Mouse (Mus musculus) CH12.LX (cell line): ENCODE measurements around the gene Hoxb1. TPM values are rescaled to one million over a fixed set of nuclear protein-coding genes. Genes with fewer than 3 reads are reported as not detected.

Source experiments
- DNase-seq: peaks from one replicate; pipeline ENCODE4 v3.0.0-alpha.2; 2013; ENCODE audit errors: extremely low read depth
- H3K27ac ChIP-seq: 2 replicates; pipeline ENCODE4 v1.5.1; 2012; ENCODE audit warnings: low read depth, mild to moderate bottlenecking, control low read depth, moderate library complexity; ENCODE audit not compliant: insufficient read depth
- H3K27me3 ChIP-seq: replicated peaks from 2 replicates; pipeline ENCODE3; 2012; ENCODE audit warnings: inconsistent platforms
- H3K36me3 ChIP-seq, 2 experiments: replicated peaks in 1 of 2; 2 replicates each; pipeline versions ENCODE3 to v1.6.1; 2012; ENCODE audit warnings: inconsistent platforms in 1 of 2, low read length in 1 of 2, mild to moderate bottlenecking in 1 of 2, mixed read lengths in 1 of 2, moderate library complexity in 1 of 2; ENCODE audit not compliant: control insufficient read depth in 1 of 2, insufficient read depth in 1 of 2
- H3K4me1 ChIP-seq, 2 experiments: 2 replicates each; pipeline ENCODE4 v1.6.1; 2012; ENCODE audit warnings: inconsistent platforms in 1 of 2, moderate library complexity in 1 of 2; ENCODE audit not compliant: insufficient read depth in 2 of 2, control insufficient read depth in 1 of 2
- H3K4me2 ChIP-seq: 2 replicates; pipeline ENCODE4 v1.6.1; 2012; ENCODE audit warnings: low read depth, mild to moderate bottlenecking, control low read depth; ENCODE audit not compliant: poor library complexity, insufficient read depth, severe bottlenecking
- H3K4me3 ChIP-seq, 3 experiments: fragments of 150-350 bp in 1 of 3; sonication (generic) in 1 of 3; replicated peaks in 1 of 3; 2 replicates each; pipeline versions ENCODE3 to v1.5.1; 2011 to 2012; ENCODE audit warnings: low read depth in 2 of 3, low read length in 2 of 3, mild to moderate bottlenecking in 2 of 3, moderate library complexity in 2 of 3, control low read depth in 1 of 3, improper control_type of control experiment in 1 of 3, inconsistent platforms in 1 of 3, mixed read lengths in 1 of 3; ENCODE audit not compliant: poor library complexity in 1 of 3
- H3K79me2 ChIP-seq: replicated peaks from 2 replicates; pipeline ENCODE4 v1.6.1; 2012; ENCODE audit warnings: mild to moderate bottlenecking, moderate library complexity; ENCODE audit not compliant: control insufficient read depth, poor library complexity, insufficient read depth, severe bottlenecking; ENCODE audit errors: extremely low read depth
- H3K9ac ChIP-seq: 2 replicates; pipeline ENCODE4 v1.6.1; 2012; ENCODE audit warnings: low read depth, mild to moderate bottlenecking, control low read depth, moderate library complexity; ENCODE audit not compliant: insufficient read depth
- H3K9me3 ChIP-seq: replicated peaks from 2 replicates; pipeline ENCODE3; 2012; ENCODE audit warnings: low read length, inconsistent platforms, mixed read lengths
- CHD1 ChIP-seq: IDR thresholded peaks from 2 replicates; pipeline ENCODE4 v1.6.1; 2012; ENCODE audit warnings: low read depth, low read length, improper control_type of control experiment, inconsistent platforms
- CTCF ChIP-seq, 2 experiments: IDR thresholded peaks in 1 of 2; conservative IDR thresholded peaks in 1 of 2; 2 replicates each; pipeline ENCODE4 v1.5.1; 2011 to 2012; ENCODE audit warnings: low read depth in 2 of 2, low read length in 2 of 2, improper control_type of control experiment in 1 of 2, inconsistent platforms in 1 of 2, mild to moderate bottlenecking in 1 of 2, moderate library complexity in 1 of 2
- E2F4 ChIP-seq: IDR thresholded peaks from 2 replicates; pipeline ENCODE4 v1.6.1; 2011; ENCODE audit warnings: low read depth, low read length, improper control_type of control experiment; ENCODE audit not compliant: insufficient replicate concordance
- ELF1 ChIP-seq: IDR thresholded peaks from 2 replicates; pipeline ENCODE4 v1.6.1; 2014; ENCODE audit warnings: low read depth, mild to moderate bottlenecking, inconsistent platforms, low read length, improper control_type of control experiment
- ETS1 ChIP-seq: conservative IDR thresholded peaks from 2 replicates; pipeline ENCODE4 v1.6.1; 2012; ENCODE audit warnings: low read depth, mild to moderate bottlenecking, inconsistent platforms, low read length, improper control_type of control experiment, moderate library complexity
- IRF4 ChIP-seq: IDR thresholded peaks from 2 replicates; pipeline ENCODE4 v1.6.1; 2014; ENCODE audit warnings: low read depth, mild to moderate bottlenecking, inconsistent platforms, low read length, improper control_type of control experiment
- JUND ChIP-seq: conservative IDR thresholded peaks from 2 replicates; pipeline ENCODE4 v1.6.1; 2011; ENCODE audit warnings: low read depth, low read length, improper control_type of control experiment
- MAFK ChIP-seq: IDR thresholded peaks from 2 replicates; pipeline ENCODE4 v1.6.1; 2011; ENCODE audit warnings: low read length, improper control_type of control experiment; ENCODE audit not compliant: insufficient replicate concordance
- MAX ChIP-seq: IDR thresholded peaks from 2 replicates; pipeline ENCODE4 v1.6.1; 2011; ENCODE audit warnings: low read length, improper control_type of control experiment
- MEF2A ChIP-seq: IDR thresholded peaks from 2 replicates; pipeline ENCODE4 v1.6.1; 2014; ENCODE audit warnings: low read depth, mild to moderate bottlenecking, inconsistent platforms, low read length, improper control_type of control experiment, borderline replicate concordance
- MYC ChIP-seq: IDR thresholded peaks from 2 replicates; pipeline ENCODE4 v1.6.1; 2011; ENCODE audit warnings: low read depth, mild to moderate bottlenecking, improper control_type of control experiment, low read length
- POLR2A ChIP-seq: IDR thresholded peaks from 2 replicates; pipeline ENCODE4 v1.6.1; 2011; ENCODE audit warnings: low read depth, mild to moderate bottlenecking, improper control_type of control experiment, low read length
- RCOR1 ChIP-seq: conservative IDR thresholded peaks from 2 replicates; pipeline ENCODE4 v1.6.1; 2012; ENCODE audit warnings: low read depth, mild to moderate bottlenecking, inconsistent platforms, low read length, improper control_type of control experiment
- SIN3A ChIP-seq: IDR thresholded peaks from 2 replicates; pipeline ENCODE4 v1.6.1; 2012; ENCODE audit warnings: low read length, improper control_type of control experiment, inconsistent platforms
- SMC3 ChIP-seq: IDR thresholded peaks from 2 replicates; pipeline ENCODE4 v1.6.1; 2011; ENCODE audit warnings: low read depth, low read length, improper control_type of control experiment
- TBP ChIP-seq: conservative IDR thresholded peaks from 2 replicates; pipeline ENCODE4 v1.6.1; 2011; ENCODE audit warnings: low read depth, low read length, improper control_type of control experiment
- TCF12 ChIP-seq: IDR thresholded peaks from 2 replicates; pipeline ENCODE4 v1.6.1; 2014; ENCODE audit warnings: low read depth, mild to moderate bottlenecking, inconsistent platforms, low read length, improper control_type of control experiment
- USF1 ChIP-seq: IDR thresholded peaks from 2 replicates; pipeline ENCODE4 v1.6.1; 2014; ENCODE audit warnings: low read depth, mild to moderate bottlenecking, inconsistent platforms, low read length, improper control_type of control experiment
- USF2 ChIP-seq: conservative IDR thresholded peaks from 2 replicates; pipeline ENCODE4 v1.6.1; 2011; ENCODE audit warnings: low read depth, low read length, improper control_type of control experiment
- ZC3H11A ChIP-seq: IDR thresholded peaks from 2 replicates; pipeline ENCODE4 v1.6.1; 2012; ENCODE audit warnings: low read depth, mild to moderate bottlenecking, inconsistent platforms, low read length, improper control_type of control experiment
- ZKSCAN1 ChIP-seq: IDR thresholded peaks from 2 replicates; pipeline ENCODE4 v1.6.1; 2012; ENCODE audit warnings: low read depth, inconsistent platforms, low read length, improper control_type of control experiment, borderline replicate concordance
- ZMIZ1 ChIP-seq: IDR thresholded peaks from 2 replicates; pipeline ENCODE4 v1.6.1; 2012; ENCODE audit warnings: low read depth, mild to moderate bottlenecking, inconsistent platforms, low read length, improper control_type of control experiment
- dilution Hi-C: fragments of 300-500 bp; cut with MboI; formaldehyde crosslinking; loops from 2 replicates; pipeline ENCODE4 v1.14.3; 2020; ENCODE audit warnings: low sequenced_read_pairs; ENCODE audit not compliant: extremely low pct_unique_long_range_greater_than_20kb, extremely low pct_ligation_motif_present
- in situ Hi-C: fragments of 300-500 bp; cut with MboI; formaldehyde crosslinking; loops from 3 replicates; pipeline ENCODE4 v1.14.3; 2019; ENCODE audit warnings: low sequenced_read_pairs, low pct_ligation_motif_present, low pct_unique_long_range_greater_than_20kb, mixed read lengths
- polyA plus RNA-seq: library from polyadenylated mRNA; unstranded; fragments of >175 nt; gene quantifications from 2 replicates; pipeline ENCODE4 v1.2.1, GENCODE M21; 2012; ENCODE audit warnings: low read depth; ENCODE audit not compliant: insufficient read length
- total RNA-seq, 2 experiments: library from RNA; depleted of rRNA; stranded (reverse); fragments of 300-350 nt in 1 of 2; fragments of >200 nt in 1 of 2; gene quantifications; 2 replicates each; pipeline ENCODE4 v1.2.3; 2012 to 2014

Hoxb1 gene
- total and polyA plus RNA-seq, 3 experiments = not detected

DNA sequence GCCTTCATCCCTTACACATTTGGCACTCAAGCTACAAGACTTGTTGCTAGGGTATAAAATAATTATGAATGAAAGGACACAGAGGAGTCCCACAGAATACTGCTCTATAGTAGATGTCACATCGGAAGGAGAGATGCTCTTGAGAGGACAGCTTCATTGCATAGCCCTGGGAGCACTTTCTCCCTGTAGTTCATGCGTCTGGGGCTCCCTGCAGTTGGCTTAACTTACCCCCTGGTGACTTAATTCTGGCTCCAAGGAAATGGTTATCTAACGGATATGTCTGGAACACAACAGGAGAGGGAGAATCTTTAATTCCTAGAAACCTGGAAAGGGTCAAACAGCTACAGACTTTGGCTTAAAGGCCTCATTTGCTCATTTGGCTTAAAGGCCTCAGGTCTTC is 6.2 kb downstream of the Hoxb1 start:
- in situ Hi-C loops (loop anchor here (5.0 kb wide), 1 partner anchor 34 kb away; no protein-coding TSS in a partner anchor), dilution Hi-C loops (no loop called here)
- peaks cover 90% of the 10 kb centered on the region for H3K27me3 ChIP-seq

DNA sequence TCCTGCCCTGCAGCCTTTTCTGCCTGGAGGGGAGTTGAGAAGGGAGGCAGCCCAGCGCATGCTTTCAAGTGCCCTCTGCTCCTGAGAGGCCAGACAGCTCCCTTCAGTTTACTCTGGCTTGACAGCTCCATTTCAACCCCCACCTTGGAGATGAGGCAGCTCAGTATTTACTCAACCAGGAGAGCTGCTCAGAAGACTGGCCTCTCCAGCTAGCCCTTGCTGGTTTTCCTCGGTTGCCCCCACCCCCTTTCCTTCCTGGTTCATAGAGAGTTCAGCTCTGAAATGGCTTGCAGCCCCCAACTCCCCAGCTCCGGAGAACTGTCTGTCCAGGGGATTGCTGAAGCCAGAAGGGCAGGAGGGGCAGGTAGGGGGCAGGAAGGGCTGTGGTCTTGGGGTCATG is 7.0 kb downstream of the Hoxb1 start:
- Histone ChIP-seq H3K27ac (no peak overlapping the region), H3K36me3 (no peaks in the 10 kb centered on the region), H3K4me1 (no peaks in the 10 kb centered on the region), H3K27me3 (peaks cover 87% of the 10 kb centered on the region), H3K9ac (no peak overlapping the region), H3K4me2 (no peak overlapping the region), H3K9me3 (no peaks in the 10 kb centered on the region), H3K4me3 (no peak overlapping the region), H3K79me2 (no peaks in the 10 kb centered on the region)
- dilution Hi-C loops (no loop called here), in situ Hi-C loops (loop anchor here (5.0 kb wide), 1 partner anchor 35 kb away; no protein-coding TSS in a partner anchor)
- DNase-seq = no peak
- no peak for TF ChIP-seq USF1
- TF ChIP-seq POLR2A = no peak
- no peak for TF ChIP-seq USF2
- no peak for TF ChIP-seq SMC3
- no peak for TF ChIP-seq MEF2A
- no peak for TF ChIP-seq ZKSCAN1
- no peak for TF ChIP-seq RCOR1
- TF ChIP-seq MAFK = no peak
- TF ChIP-seq TBP = no peak
- no peak for TF ChIP-seq ETS1

More for the DNA sequence above, 6.2 kb downstream of the Hoxb1 start:
- Histone ChIP-seq H3K4me1 (no peaks in the 10 kb centered on the region), H3K9me3 (no peaks in the 10 kb centered on the region), H3K4me2 (no peak overlapping the region), H3K36me3 (no peaks in the 10 kb centered on the region), H3K79me2 (no peaks in the 10 kb centered on the region), H3K4me3 (no peak overlapping the region), H3K27ac (no peak overlapping the region), H3K9ac (no peak overlapping the region)
- TF ChIP-seq ETS1 (no peak), USF1 (no peak), JUND (no peak), ELF1 (no peak), E2F4 (no peak), ZC3H11A (no peak), ZMIZ1 (no peak), MYC (no peak), ZKSCAN1 (no peak), IRF4 (no peak), RCOR1 (no peak), SIN3A (no peak), CTCF (conservative IDR thresholded peaks at IDR 0.05 in 1 of 2, IDR thresholded peaks at IDR 0.05 in 1 of 2; ENCODE audit: low read depth in 2 of 2, low read length in 2 of 2) (no peak), MAX (no peak), CHD1 (no peak), TCF12 (no peak)
- DNase-seq = no peak
